Mouse (Mus musculus) embryonic facial prominence, embryonic 15.5 days (tissue): ENCODE results near the gene Arfgap1. TPM values are rescaled to one million over a fixed set of nuclear protein-coding genes. Genes with fewer than 3 reads are reported as not detected.

Experiments used
- ATAC-seq: fragments of 200-750 bp; cut with Nextera tagmentation; 2 replicates; pipeline ENCODE4 v1.8.0; 2017; ENCODE audit warnings: low read depth, moderate TSS enrichment; ENCODE audit not compliant: insufficient number of reproducible peaks, low FRiP score, low TSS enrichment
- H3K27ac ChIP-seq: fragments of 300-500 bp; sonication (generic); replicated peaks from 2 replicates; pipeline ENCODE4 v1.5.1; 2015; ENCODE audit warnings: mild to moderate bottlenecking, inconsistent platforms
- H3K27me3 ChIP-seq: fragments of 300-500 bp; sonication (generic); 2 replicates; pipeline ENCODE4 v1.6.1; 2015; ENCODE audit warnings: inconsistent platforms
- H3K36me3 ChIP-seq: fragments of 300-500 bp; sonication (generic); 2 replicates; pipeline ENCODE4 v1.6.1; 2015; ENCODE audit warnings: mild to moderate bottlenecking, inconsistent platforms
- H3K4me1 ChIP-seq: fragments of 300-500 bp; sonication (generic); 2 replicates; pipeline ENCODE4 v1.6.1; 2015; ENCODE audit warnings: inconsistent platforms
- H3K4me2 ChIP-seq: fragments of 300-500 bp; sonication (generic); replicated peaks from 2 replicates; pipeline ENCODE4 v1.6.1; 2015; ENCODE audit warnings: mild to moderate bottlenecking, inconsistent platforms
- H3K4me3 ChIP-seq: fragments of 300-500 bp; sonication (generic); replicated peaks from 2 replicates; pipeline ENCODE4 v1.5.1; 2015; ENCODE audit warnings: mild to moderate bottlenecking, inconsistent platforms
- H3K9ac ChIP-seq: fragments of 300-500 bp; sonication (generic); 2 replicates; pipeline ENCODE4 v1.6.1; 2015; ENCODE audit warnings: inconsistent platforms
- H3K9me3 ChIP-seq: fragments of 300-500 bp; sonication (generic); replicated peaks from 2 replicates; pipeline ENCODE4 v1.6.1; 2016; ENCODE audit warnings: inconsistent platforms
- WGBS: fragments of 180-500 bp; shearing (Covaris S2); methylation state at CpG from one replicate; pipeline ENCODE4 v1.1.7; 2015; 5-methylcytosine and 5-hydroxymethylcytosine counted together
- polyA plus RNA-seq: library from polyadenylated mRNA; unstranded; fragments of >200 nt; fragmentation: Nextera tagmentation; extraction: Ambion mirVana; gene quantifications from 2 replicates; pipeline ENCODE4 v1.2.1, GENCODE M21; 2015

The Arfgap1 gene
- polyA plus RNA-seq, 1 experiment from 2014 or later: 144 TPM

DNA sequence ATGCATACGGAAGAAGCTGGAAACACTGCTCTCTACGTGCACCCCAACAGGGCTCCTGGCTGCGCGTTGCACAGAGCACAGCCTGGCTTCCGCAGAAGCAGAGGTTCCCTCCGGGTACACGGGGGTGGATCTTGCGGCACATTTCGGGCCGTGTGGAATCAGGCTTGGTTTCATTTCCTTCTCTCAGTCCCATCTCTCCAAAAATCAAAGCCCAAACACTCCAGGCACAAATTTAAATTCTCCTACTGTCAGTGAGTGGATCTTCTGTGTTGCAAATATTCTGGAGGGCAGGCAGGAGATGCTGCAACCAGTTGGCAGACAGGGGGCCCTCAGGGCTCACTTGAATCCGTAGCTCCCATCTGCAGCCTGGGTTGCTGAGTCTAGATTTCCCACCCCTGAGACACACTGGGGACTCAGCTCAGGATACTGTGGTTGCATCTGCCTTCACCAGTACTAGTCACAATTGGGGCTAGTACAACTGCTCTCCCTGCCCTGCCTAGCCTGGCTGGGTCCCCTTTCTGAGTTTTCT is 64.4 kb downstream of the Arfgap1 start:
- Histone ChIP-seq H3K4me2 (no peak overlapping the region), H3K4me1 (no peaks in the 10 kb centered on the region), H3K27me3 (0 out of 2 replicates have a peak, but pooled peaks cover 3% of the 10 kb centered on the region), H3K9ac (no peak overlapping the region), H3K36me3 (no peaks in the 10 kb centered on the region), H3K4me3 (no peak overlapping the region), H3K27ac (no peak overlapping the region), H3K9me3 (no peaks in the 10 kb centered on the region)
- ATAC-seq: no peak
- 71% methylated on average over 11 of the region's 11 CpGs for WGBS

Other genes starting within 250 kb of the Arfgap1 start
- gene Slc17a9, start 242.0 kb upstream of the Arfgap1 start, polyA plus RNA-seq: 3.3 and 3.7 TPM in 2 replicates
- gene Bhlhe23, start 190.3 kb upstream of the Arfgap1 start, polyA plus RNA-seq: 0.13 TPM in 1 of 2 replicates, not detected in the other
- 57.9 and 59.7 TPM in 2 replicates for gene Ythdf1, start 46.3 kb upstream of the Arfgap1 start, polyA plus RNA-seq
- not detected in 2 replicates for gene Birc7, start 38.2 kb upstream of the Arfgap1 start, polyA plus RNA-seq
- gene Nkain4, start 12.5 kb upstream of the Arfgap1 start, polyA plus RNA-seq: 12.9 and 17.6 TPM in 2 replicates
- gene Col20a1, start 19.3 kb downstream of the Arfgap1 start, polyA plus RNA-seq: 3.3 and 3.5 TPM in 2 replicates
- 3.4 and 3.5 TPM in 2 replicates for gene Chrna4, start 76.3 kb downstream of the Arfgap1 start, polyA plus RNA-seq
- gene Kcnq2, start 168.1 kb downstream of the Arfgap1 start, polyA plus RNA-seq: 0.39 and 0.42 TPM in 2 replicates
- gene Eef1a2, start 189.8 kb downstream of the Arfgap1 start, polyA plus RNA-seq: 0.21 and 0.25 TPM in 2 replicates
- 268 and 282 TPM in 2 replicates for gene Ppdpf, start 220.0 kb downstream of the Arfgap1 start, polyA plus RNA-seq
- gene Ptk6, start 235.6 kb downstream of the Arfgap1 start, polyA plus RNA-seq: 1.5 and 1.6 TPM in 2 replicates
- 0.64 and 0.76 TPM in 2 replicates for gene Srms, start 246.0 kb downstream of the Arfgap1 start, polyA plus RNA-seq